Mouse (Mus musculus) T-helper 1 cell (primary cell): ENCODE results near the gene Nwd1.
"Not testable (repeated sequence)": the region's sequence is repeated elsewhere in the genome, so short reads cannot be mapped to it uniquely, and the experiment has no call there.

ENCODE experiments used
- in situ Hi-C: fragments of 300-600 bp; cut with MboI, MseI; formaldehyde crosslinking; loops from one replicate; pipeline ENCODE4 v1.15.1; 2025; ENCODE audit warnings: high pct_unique_total_duplicates

Nwd1 gene

DNA sequence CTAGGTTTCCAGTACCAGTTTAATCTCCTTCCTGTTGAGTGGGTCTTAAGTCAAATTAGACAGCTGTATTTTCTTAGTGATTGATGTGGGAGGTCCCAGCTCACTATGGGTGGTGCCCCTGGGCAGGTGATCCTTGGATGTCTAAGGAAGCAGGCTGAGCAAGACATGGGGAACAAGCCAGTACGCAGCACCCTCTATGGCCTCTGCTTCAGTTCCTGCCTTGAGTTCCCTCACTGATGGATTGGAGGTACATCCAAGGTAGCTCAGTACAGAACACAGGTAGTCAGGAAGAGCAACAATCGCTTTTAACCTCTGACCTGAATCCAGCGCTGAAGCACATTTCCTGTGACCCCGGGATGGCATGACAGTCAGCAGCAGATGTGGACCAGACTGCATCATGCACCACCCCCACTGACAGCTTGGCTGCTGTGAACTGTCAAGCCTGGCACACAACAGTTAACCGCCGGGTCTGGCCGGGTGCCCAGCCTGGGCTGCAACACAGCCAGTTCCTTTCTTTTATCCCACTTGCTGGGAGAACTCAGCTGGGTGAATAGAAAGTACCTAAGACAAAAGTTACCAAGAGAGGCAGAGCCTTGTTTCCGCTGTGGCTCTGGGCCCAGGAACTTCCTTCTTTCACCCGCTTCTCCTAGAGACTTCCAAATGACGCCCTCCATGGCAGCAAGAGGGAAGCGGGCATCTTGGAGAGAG lies at the start of gene Nwd1:
Gene Nwd1, plus strand, starts transcription at position 652 of the 708 bp plus-strand sequence.
- in situ Hi-C loops: loop anchor here (10.0 kb wide), 3 partner anchors 261 to 1161 kb away; partner anchors contain the start of genes Ano8 and Gtpbp3

DNA sequence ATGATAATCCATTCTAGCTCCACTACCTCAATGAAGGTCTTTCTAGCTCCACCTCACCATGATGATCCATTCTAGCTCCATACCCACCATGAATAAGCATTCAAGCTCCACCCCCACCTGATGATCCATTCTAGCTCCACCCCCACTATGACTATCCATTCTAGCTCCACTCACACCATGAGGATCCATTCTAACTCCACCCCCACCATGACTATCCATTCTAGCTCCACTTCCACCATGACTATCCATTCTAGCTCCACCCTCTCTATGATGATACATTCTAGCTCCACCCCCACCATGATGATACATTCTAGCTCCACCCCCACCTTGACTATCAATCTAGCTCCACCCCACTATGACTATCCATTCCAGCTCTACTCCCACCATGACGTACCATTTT lies 3.6 kb upstream of the Nwd1 start:
- in situ Hi-C loops: loop anchor here (5.0 to 10.0 kb wide), 9 partner anchors 56 to 1158 kb away; partner anchors contain the start of genes Ano8, Eps15l1 and Gtpbp3

DNA sequence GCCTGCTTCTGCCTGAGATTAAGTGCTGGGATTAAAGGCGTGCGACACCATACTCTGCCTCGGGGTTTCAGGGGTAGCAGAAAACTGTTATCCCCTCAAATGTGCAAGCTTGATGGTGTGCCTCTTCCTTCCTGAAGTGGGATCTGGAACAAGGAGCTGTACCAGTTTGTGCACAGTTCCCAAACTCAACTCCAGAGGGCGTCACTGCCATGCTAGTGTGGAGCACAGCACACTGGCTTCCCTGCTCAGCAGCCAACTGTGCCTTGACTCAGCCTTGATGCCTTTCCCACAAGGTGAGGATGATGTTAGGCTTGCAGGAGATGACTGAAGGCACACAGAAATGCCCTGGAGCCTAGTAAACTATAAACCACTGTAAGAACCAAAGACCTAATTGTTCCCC lies 1.9 kb upstream of the Nwd1 start:
- in situ Hi-C loops: loop anchor here (5.0 to 10.0 kb wide), 9 partner anchors 57 to 1160 kb away; partner anchors contain the start of genes Ano8, Eps15l1 and Gtpbp3

- in situ Hi-C loops: loop anchor here (10.0 kb wide), 3 partner anchors 262 to 1162 kb away; partner anchors contain the start of genes Ano8 and Gtpbp3
Observed at GRCm38 (mm10) chr8:72646768-72647143, 245 bp downstream of the Nwd1 start.

DNA sequence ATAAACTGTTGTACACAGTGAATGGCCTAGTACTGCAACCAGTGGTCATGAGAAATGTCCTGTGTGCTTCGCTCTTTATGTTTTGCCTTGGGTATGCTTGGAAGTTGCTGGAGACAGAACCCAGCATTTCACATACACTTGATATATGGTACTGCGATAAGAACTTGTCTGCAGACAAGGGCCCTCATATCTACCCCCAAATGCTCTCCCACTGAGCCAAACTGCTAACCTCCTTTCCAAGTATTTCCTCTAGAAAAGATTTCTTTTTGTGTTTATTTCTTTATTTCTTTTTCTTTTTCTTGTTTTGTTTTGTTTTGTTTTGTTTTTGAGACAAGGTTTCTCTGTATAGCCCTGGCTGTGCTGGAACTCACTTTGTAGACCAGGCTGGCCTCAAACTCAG lies 4.2 kb downstream of the Nwd1 start:
- in situ Hi-C loops: no loop called here

DNA sequence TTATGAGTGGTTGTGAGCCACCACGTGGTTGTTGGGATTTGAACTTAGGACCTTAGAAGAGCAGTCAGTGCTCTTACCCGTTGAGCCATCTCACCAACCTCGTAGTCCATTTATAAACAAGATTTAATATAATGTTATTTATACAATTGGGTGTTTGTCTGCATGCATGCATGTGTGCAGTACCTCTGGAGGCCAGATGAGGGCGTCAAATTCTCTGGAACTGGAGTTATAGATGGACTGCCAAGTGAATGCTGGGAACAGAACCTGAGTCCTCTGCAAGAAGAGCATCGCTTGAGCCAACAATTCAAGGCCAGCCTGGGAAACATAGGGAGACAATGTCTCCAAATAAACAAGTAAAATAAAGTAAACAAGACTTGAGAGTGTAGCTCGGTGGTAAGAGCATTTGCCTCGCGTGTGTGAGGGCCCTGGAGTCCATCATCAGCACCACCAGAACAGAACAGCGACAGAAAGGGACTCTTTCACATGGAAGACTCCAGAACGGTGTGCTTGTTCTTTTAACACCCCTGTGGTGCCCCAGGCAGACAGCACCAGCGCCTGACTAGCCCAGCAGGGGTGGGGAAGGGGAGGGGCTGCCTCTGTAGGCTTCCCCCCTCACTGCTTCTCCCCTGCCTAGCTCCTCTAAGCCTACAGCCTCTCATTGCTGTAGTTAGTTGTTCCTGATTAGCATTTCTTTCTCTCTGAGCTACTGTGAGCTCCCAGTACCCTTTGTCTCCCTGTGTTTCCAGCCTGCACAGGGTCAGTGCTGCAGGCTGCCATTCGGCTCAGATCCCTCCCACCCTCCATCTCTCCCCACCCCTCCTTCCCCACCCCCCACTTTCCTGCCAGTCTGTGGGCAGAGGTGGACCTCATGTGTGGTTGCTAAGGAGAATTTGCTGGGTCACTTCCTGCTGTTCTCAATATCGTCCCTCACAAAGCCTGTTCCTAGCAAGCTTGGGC lies 8.3 kb downstream of the Nwd1 start:
- in situ Hi-C loops: no loop called here

DNA sequence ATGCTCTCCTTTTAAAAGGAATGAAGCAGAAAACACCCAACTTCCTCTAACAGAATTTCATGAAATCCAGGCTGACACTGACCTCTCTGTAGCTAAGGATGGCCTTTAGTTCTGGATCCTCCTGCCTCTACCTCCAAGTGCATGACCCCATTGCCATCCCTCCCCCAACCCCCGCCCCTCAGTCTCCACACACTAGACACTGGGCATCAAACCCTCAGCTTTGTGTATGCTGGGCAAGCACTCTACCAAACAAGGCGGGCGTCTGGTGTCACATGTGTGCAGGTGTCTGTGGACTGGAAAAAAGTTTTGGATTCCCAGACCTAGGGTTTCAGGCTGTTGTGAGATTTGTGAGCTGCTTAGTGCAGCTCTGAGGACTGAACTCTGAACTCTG lies 9.0 kb downstream of the Nwd1 start:
- in situ Hi-C loops: no loop called here

DNA sequence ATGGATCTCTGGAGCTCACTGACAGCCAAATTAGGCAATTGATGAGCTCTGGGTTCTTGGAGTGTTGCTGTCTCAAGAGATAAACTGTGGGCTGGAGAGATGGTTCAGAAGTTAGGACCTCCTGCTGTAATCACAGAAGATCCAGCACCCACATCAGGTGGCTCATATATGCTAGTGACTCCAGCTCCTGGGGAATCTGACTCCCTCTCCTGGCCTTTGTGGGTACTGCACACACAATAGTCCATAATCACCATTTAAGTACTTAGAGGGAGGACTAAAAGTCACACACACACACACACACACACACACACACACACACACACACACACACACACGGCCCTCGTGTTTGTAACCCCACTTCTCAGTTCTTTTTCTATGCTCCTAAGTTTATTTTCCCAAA lies 13.5 kb downstream of the Nwd1 start:
- in situ Hi-C loops: no loop called here

DNA sequence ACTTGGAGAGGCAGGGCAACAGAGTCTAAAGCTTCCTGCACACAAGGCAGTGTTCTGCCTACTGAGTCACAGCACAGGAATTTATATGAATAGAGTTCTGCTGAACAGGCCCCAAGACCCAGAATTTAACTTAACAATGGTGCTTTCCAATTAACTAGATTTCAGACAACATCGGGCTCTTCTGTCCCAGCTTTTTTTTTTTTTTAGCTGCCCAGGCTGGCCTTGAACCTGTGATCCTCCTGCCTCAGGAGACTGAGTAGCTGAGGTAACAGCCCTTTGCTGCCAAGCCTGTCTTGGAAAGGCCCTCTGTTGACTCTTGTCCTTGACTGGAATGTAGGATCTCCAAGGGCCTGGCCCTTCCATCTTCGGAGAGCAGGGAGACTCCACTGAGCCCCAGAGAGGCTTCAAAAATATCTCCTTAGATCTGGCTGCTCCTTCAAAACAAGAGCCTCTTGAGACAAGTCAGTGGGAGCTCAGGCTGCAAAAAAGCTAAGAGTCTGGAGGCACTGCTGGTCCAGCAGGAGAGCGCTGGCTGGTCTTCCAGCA lies 17.7 kb downstream of the Nwd1 start:
- in situ Hi-C loops: no loop called here

DNA sequence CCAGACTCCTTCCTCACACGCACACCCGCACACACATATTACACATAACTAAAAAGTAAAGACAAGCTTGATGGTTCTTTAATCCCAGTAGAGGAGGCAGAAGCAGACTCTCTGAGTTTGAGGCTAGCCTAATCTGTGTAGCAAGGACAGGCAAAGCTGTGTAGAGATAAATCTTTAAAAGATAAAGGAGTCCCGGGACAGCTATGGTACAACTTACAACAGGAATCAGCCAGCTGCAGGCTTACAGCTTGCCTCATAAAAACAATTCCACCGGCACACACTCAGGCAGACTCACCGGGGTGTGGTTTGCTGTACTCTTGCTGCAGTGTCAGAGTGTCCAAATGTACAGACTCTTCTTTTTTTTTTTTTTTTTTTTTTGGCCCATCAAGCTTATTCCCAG lies 18.2 kb downstream of the Nwd1 start:
- in situ Hi-C loops: no loop called here

DNA sequence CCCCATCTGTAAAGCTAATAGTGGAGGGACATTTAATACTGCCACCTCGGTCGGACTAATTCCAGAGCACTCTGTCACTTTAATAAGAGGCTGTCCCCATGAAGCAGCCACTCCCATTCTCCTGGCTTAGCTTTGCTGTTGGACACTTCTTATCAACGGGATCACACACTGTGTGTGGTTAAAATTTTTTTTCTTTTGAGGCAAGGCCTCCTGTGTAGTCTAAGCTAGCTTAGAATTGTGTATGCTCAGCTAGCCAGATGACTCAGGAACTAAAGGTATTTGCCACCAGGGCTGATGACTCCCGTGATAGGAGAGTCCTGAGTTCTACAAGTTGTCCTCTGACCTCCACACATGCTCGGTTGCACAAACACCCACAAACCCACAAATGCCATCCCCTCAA lies 18.9 kb downstream of the Nwd1 start:
- in situ Hi-C loops: no loop called here

DNA sequence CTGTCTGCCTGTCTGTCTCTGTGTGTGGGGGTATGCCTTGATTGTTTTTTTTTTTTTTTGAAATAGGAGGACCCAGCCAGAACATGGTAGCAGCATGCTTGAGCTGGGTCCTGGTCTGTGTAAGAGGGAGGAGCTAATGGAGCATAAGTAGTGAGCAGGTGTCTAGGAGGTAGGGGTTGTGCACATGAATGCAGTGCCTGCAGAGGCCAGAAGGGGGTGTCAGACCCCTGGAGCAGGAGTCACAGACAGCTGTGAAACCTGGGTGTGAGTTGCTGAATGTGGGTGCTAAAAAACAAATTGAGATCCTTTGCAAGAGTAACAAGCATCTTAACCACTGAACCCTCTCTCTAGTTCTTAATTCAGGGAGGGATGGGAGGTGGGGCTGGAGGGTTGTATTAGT lies 22.4 kb downstream of the Nwd1 start:
- in situ Hi-C loops: no loop called here

GRCm38 (mm10) chr8:72672802-72673201 lies 26.3 kb downstream of the Nwd1 start:
- in situ Hi-C loops: no loop called here

DNA sequence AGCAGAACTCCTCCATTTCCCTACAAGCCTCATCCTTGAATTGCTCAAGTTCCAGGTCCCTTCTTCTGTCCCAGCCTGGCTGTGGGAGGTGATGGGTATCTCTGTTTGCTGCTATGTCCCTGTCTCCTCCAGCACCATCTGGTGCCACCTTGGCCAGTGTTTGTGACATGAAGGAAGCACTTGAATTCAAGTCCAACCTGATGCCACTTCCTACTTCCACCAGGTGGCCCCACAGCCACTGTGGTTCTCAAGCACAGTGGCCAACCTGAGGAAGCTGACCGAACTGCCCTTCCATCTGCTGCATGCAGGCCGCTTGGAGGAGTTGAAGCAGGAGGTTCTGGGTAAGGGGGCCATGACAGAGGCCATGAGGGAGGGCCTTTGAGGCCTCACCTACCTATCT lies 27.7 kb downstream of the Nwd1 start:
- in situ Hi-C loops: no loop called here

DNA sequence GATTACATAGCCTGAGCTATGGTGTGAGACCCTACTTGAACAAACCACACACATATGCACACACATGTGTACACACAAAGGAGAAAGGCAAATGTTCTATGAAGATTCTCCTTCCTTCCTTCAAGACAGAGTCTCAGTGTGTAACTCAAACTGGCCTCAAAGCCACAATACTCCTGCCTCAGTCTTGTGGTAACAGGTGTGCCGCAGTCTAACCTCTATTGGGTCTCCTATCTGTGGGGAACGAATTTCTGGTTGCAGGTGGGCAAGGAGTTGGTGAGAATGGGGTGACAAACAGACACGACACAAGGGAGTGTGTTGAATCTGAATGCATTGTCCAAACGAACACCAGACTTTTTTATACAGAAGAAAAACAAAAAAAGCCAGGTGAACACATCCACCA lies 29.9 kb downstream of the Nwd1 start:
- in situ Hi-C loops: no loop called here

DNA sequence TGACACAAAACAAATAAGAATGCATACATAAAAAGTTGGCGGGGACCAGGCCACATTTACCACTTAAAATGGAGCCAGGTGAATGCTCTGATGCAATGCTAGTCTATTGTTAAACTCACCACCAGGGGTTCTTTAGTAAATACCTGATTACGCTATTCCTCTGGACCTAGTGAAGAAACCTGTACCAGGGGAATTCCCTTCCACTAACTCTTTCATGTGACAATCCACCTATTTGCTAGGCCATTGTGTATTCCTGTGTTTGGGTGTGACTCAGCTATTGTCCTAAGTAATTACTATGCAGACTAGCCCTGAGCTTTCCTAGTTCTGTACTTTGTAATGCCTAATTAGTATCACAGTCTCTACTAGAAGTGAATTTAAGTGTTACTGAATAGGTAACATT lies 30.3 kb downstream of the Nwd1 start:
- in situ Hi-C loops: not testable (repeated sequence)

DNA sequence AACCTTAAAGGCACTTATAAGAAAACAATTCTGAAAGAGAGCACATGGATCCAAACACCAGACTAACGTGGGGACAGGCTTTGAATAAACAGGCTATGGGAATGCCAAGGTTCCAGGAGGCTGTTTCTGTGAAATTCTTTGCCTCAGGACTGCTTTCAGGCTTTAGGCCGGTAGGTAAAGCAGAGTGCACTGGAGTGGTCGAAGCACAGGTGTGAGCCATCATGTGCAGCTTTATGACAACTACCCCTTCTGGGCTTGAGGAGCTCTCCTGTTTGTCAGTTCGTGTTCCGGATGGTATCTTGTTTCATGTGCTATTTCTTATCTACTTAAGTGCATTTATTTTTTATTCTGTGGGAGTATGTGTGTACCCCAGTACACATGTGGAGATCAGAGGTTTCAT lies 30.8 kb downstream of the Nwd1 start:
- in situ Hi-C loops: no loop called here

DNA sequence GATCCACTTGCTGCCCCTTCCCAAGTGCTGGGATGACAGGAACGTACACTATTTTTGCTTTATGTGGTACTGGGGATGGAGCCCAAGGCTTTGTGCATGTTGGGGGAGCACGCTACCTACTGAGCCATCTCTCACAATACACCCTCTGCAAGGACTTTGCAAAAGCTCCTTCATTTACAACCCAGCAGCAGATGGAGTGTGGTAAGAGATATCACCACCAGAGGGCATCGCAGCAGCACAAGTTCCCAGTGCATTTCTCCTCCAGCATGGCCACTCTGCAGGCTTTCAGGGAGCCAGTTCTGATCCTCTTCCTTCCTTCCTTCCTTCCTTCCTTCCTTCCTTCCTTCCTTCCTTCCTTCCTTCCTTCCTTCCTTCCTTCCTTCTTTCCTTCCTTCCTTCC lies 33.6 kb downstream of the Nwd1 start:
- in situ Hi-C loops: loop anchor here (5.0 kb wide), 3 partner anchors 42 to 672 kb away; partner anchors contain the start of genes Large1 and Sin3b

GRCm38 (mm10) chr8:72682051-72682687 lies 35.7 kb downstream of the Nwd1 start:
- in situ Hi-C loops: loop anchor here (5.0 kb wide), 3 partner anchors 40 to 670 kb away; partner anchors contain the start of genes Large1 and Sin3b

GRCm38 (mm10) chr8:72683010-72683521 lies 36.6 kb downstream of the Nwd1 start:
- in situ Hi-C loops: loop anchor here (5.0 kb wide), 3 partner anchors 39 to 669 kb away; partner anchors contain the start of genes Large1 and Sin3b

GRCm38 (mm10) chr8:72683572-72684099 lies 37.1 kb downstream of the Nwd1 start:
- in situ Hi-C loops: loop anchor here (5.0 kb wide), 3 partner anchors 39 to 669 kb away; partner anchors contain the start of genes Large1 and Sin3b
